Mouse (Mus musculus) kidney, adult 10 weeks (tissue): Measurements from ENCODE around the gene Rbm26. TPM values are rescaled to one million over a fixed set of nuclear protein-coding genes. Genes with fewer than 3 reads are reported as not detected.

Experiments
- polyA plus RNA-seq: library from polyadenylated mRNA; stranded (reverse); fragments of 350-450 nt; fragmentation: Illumina TruSeq; extraction: RNeasy Lipid Tissue Mini Kit (QIAGEN cat#74804); gene quantifications from one replicate; pipeline ENCODE4 v1.2.3, GENCODE M21; 2014; ENCODE audit warnings: low read depth, low replicate concordance

The Rbm26 gene
- 68.5 TPM for polyA plus RNA-seq

DNA sequence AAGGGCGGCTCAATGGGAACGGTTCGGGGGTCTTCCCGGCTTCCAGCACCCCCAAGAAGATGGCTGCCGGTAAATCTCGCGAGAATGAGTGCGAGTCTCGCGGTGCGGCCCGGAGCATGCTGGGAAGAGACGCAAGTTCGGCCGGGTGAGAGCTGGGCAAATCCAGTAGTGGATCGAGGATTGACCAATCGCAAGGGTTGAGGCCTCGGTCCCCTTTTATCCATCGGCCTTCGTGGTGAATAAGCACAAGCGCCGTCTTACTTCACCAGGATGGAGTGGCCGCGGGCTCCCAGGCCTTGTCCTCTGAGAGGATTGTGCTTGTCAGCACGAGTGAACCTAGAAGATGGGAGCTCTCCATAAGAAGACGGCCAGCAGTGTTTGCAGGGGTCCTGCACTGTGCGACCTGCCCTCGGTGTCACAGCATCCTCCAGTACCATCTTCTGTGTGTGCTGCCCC, at the start of gene Rbm26:
Rbm26 (minus strand) TSS at position 90 of the 456 bp plus-strand sequence.

Other genes starting within 250 kb of the Rbm26 start
- 142 TPM for gene Ndfip2, start 81.2 kb upstream of the Rbm26 start, polyA plus RNA-seq